In genomic region chr13:112001155-112002025, GRCm38 (mm10) we compare ENCODE assay signal across 8 mouse cellular contexts.
DNase-seq lines count a peak whose midpoint lies in the region; ATAC-seq lines count a peak whose summit lies in the region.

No protein-coding gene starts in this region.

- no peak overlapping the region for H3K4me3 ChIP-seq in heart, embryonic 11.5 days (ENCODE audit: low read depth, low read length)
- H3K4me3 ChIP-seq in embryonic facial prominence, embryonic 14.5 days (ENCODE audit: low read depth, low read length): no peak overlapping the region
- H3K4me3 ChIP-seq in limb, embryonic 11.5 days (ENCODE audit: low read depth, low read length): no peak overlapping the region

- H3K27me3 ChIP-seq in heart, embryonic 11.5 days (ENCODE audit: control insufficient read depth, insufficient read depth, low read length): no peaks in the 10 kb centered on the region
- no peaks in the 10 kb centered on the region; the same call in 1 of the 2 replicates for H3K27me3 ChIP-seq in embryonic facial prominence, embryonic 14.5 days (replicated peaks; ENCODE audit: control insufficient read depth, insufficient read depth, low read length)
- no peaks in the 10 kb centered on the region for H3K27me3 ChIP-seq in limb, embryonic 11.5 days (ENCODE audit: control insufficient read depth, insufficient read depth, low read length)

- no peaks in the 10 kb centered on the region for H3K9me3 ChIP-seq in heart, embryonic 11.5 days (replicated peaks; ENCODE audit: control insufficient read depth, low read length)
- no peaks in the 10 kb centered on the region for H3K9me3 ChIP-seq in embryonic facial prominence, embryonic 14.5 days (ENCODE audit: control insufficient read depth, low read length)
- no peaks in the 10 kb centered on the region; the same call in 1 of the 2 replicates for H3K9me3 ChIP-seq in limb, embryonic 11.5 days (ENCODE audit: control insufficient read depth, low read length)

- intact Hi-C loops in heart, postnatal 14 days (cut with DNase I): loop anchor here (1.0 kb wide), 1 partner anchor 21 kb away; no protein-coding TSS in a partner anchor

- no peak overlapping the region for H3K9ac ChIP-seq in heart, embryonic 11.5 days (ENCODE audit: low read depth, low read length)
- no peak overlapping the region for H3K9ac ChIP-seq in embryonic facial prominence, embryonic 14.5 days (ENCODE audit: low read depth, low read length)
- no peak overlapping the region for H3K9ac ChIP-seq in limb, embryonic 11.5 days (ENCODE audit: low read length)

- H3K4me1 ChIP-seq in heart, embryonic 11.5 days (ENCODE audit: control insufficient read depth, insufficient read depth, low read length): peaks cover 18% of the 10 kb centered on the region
- H3K4me1 ChIP-seq in embryonic facial prominence, embryonic 14.5 days (ENCODE audit: control insufficient read depth, insufficient read depth, low read length): peaks cover 20% of the 10 kb centered on the region; the same call in 1 of the 2 replicates
- H3K4me1 ChIP-seq in limb, embryonic 11.5 days (ENCODE audit: control insufficient read depth, insufficient read depth, low read length): 0 out of 2 replicates have a peak, but pooled peaks cover 3% of the 10 kb centered on the region

- no peak overlapping the region for H3K27ac ChIP-seq in heart, embryonic 11.5 days (ENCODE audit: low read depth, low read length)
- H3K27ac ChIP-seq in embryonic facial prominence, embryonic 14.5 days (replicated peaks; ENCODE audit: low read depth, low read length): no peak overlapping the region
- H3K27ac ChIP-seq in limb, embryonic 11.5 days (replicated peaks; ENCODE audit: low read depth, low read length): no peak overlapping the region

- peak; percentile 98 for DNase-seq in heart, adult 11 months
- peak; percentile 79 for DNase-seq in embryonic facial prominence, embryonic 14.5 days (ENCODE audit: low spot score)
- DNase-seq in heart, postnatal 14 days: peak; percentile 41 to 44
- peak; percentile 50 for DNase-seq in limb, embryonic 11.5 days (ENCODE audit: low spot score)
- peak; percentile 89 to 92 for DNase-seq in natural killer cell, adult 2 months (ENCODE audit: low spot score in 2 of 2)
- peak; percentile 90 for DNase-seq in thymus, postnatal 14 days
- DNase-seq in urinary bladder, adult 18-20 months (ENCODE audit: low spot score in 2 of 2): no peak

- H3K4me2 ChIP-seq in heart, embryonic 11.5 days: no peak overlapping the region
- no peak overlapping the region for H3K4me2 ChIP-seq in embryonic facial prominence, embryonic 14.5 days (ENCODE audit: low read depth, low read length)
- no peak overlapping the region for H3K4me2 ChIP-seq in limb, embryonic 11.5 days (ENCODE audit: low read depth, severe bottlenecking)

- H3K36me3 ChIP-seq in heart, embryonic 11.5 days (ENCODE audit: control insufficient read depth, insufficient read depth, low read length): no peaks in the 10 kb centered on the region
- no peaks in the 10 kb centered on the region for H3K36me3 ChIP-seq in embryonic facial prominence, embryonic 14.5 days (ENCODE audit: control insufficient read depth, insufficient read depth, low read length)
- no peaks in the 10 kb centered on the region for H3K36me3 ChIP-seq in limb, embryonic 11.5 days (ENCODE audit: control insufficient read depth, insufficient read depth, low read length)

- WGBS in heart, embryonic 11.5 days (ENCODE audit: insufficient replicate concordance): 56% methylated on average over 20 of the region's 20 CpGs
- 54% methylated on average over 20 of the region's 20 CpGs for WGBS in embryonic facial prominence, embryonic 14.5 days
- 63% methylated on average over 20 of the region's 20 CpGs for WGBS in limb, embryonic 11.5 days

- no peak for ATAC-seq in heart, embryonic 11.5 days (replicated peaks; ENCODE audit: insufficient number of reproducible peaks, low FRiP score, low TSS enrichment)
- ATAC-seq in embryonic facial prominence, embryonic 14.5 days (ENCODE audit: low read depth): peak; percentile 70; the same call in 1 of the 2 replicates
- no peak for ATAC-seq in limb, embryonic 11.5 days (ENCODE audit: insufficient number of reproducible peaks, low FRiP score, low TSS enrichment, low read depth)

Comparison
In these comparisons a context has a peak if more than half of its experiments do, and no peak if none do; other contexts are left out.
1. DNase-seq: peak in heart, adult 11 months (single experiment), embryonic facial prominence, embryonic 14.5 days (single experiment), heart, postnatal 14 days (2 of 2), limb, embryonic 11.5 days (single experiment), natural killer cell, adult 2 months (2 of 2) and thymus, postnatal 14 days (single experiment); none in urinary bladder, adult 18-20 months (0 of 2).